Mouse (Mus musculus) induced T-regulatory cell, adult 2 months (primary cell): Measurements from ENCODE around the gene Frs3.
"Not testable (repeated sequence)": the region's sequence is repeated elsewhere in the genome, so short reads cannot be mapped to it uniquely, and the experiment has no call there.

ENCODE experiments used
- DNase-seq: peaks from one replicate; pipeline ENCODE4 v3.0.0-alpha.2; 2012; ENCODE audit warnings: low read depth

The Frs3 gene

GRCm38 (mm10) chr17:47688608-47689575 lies at the start of gene Frs3:
Gene Frs3, plus strand, starts transcription at chr17:47689030.
- peak; percentile 74 for DNase-seq

GRCm38 (mm10) chr17:47642992-47643391 lies 45.8 kb upstream of the Frs3 start:
- DNase-seq = peak; percentile 31

- DNase-seq = peak; percentile 91
Measured at GRCm38 (mm10) chr17:47646683-47647082, 42.1 kb upstream of the Frs3 start.

- DNase-seq = no peak
Measured at GRCm38 (mm10) chr17:47648966-47649365, 39.9 kb upstream of the Frs3 start.

GRCm38 (mm10) chr17:47651953-47652352 lies 36.9 kb upstream of the Frs3 start:
- no peak for DNase-seq

- not testable (repeated sequence) for DNase-seq
Measured at GRCm38 (mm10) chr17:47654346-47654745, 34.5 kb upstream of the Frs3 start.

GRCm38 (mm10) chr17:47655697-47656096 lies 33.1 kb upstream of the Frs3 start:
- no peak for DNase-seq

- DNase-seq = no peak
Measured at GRCm38 (mm10) chr17:47657901-47658300, 30.9 kb upstream of the Frs3 start.

- DNase-seq = no peak
Measured at GRCm38 (mm10) chr17:47658741-47659243, 30.0 kb upstream of the Frs3 start.

- DNase-seq = no peak
Measured at GRCm38 (mm10) chr17:47663009-47663713, 25.7 kb upstream of the Frs3 start.

GRCm38 (mm10) chr17:47664474-47664873 lies 24.4 kb upstream of the Frs3 start:
- DNase-seq = no peak

- DNase-seq = no peak
Measured at GRCm38 (mm10) chr17:47669166-47669565, 19.7 kb upstream of the Frs3 start.

GRCm38 (mm10) chr17:47671988-47672310 lies 16.9 kb upstream of the Frs3 start:
- DNase-seq = no peak

- DNase-seq = no peak
Measured at GRCm38 (mm10) chr17:47672311-47673111, 16.3 kb upstream of the Frs3 start.

- peak; percentile 78 for DNase-seq
Measured at GRCm38 (mm10) chr17:47676581-47676980, 12.2 kb upstream of the Frs3 start.

GRCm38 (mm10) chr17:47678238-47678637 lies 10.6 kb upstream of the Frs3 start:
- no peak for DNase-seq

- DNase-seq = no peak
Measured at GRCm38 (mm10) chr17:47678702-47679101, 10.1 kb upstream of the Frs3 start.

GRCm38 (mm10) chr17:47682836-47683235 lies 6.0 kb upstream of the Frs3 start:
- DNase-seq = peak; percentile 59

GRCm38 (mm10) chr17:47687409-47688343 lies 1.2 kb upstream of the Frs3 start:
- peak; percentile 98 for DNase-seq

GRCm38 (mm10) chr17:47688344-47688607 lies 554 bp upstream of the Frs3 start, which contains the start of gene Tomm6:
Gene Tomm6, minus strand, starts transcription at chr17:47688386.
- DNase-seq = no peak

GRCm38 (mm10) chr17:47689894-47690293 lies 1.1 kb downstream of the Frs3 start:
- DNase-seq = no peak
